Mouse (Mus musculus): ENCODE measurements around the gene Eef1g.

DNA sequence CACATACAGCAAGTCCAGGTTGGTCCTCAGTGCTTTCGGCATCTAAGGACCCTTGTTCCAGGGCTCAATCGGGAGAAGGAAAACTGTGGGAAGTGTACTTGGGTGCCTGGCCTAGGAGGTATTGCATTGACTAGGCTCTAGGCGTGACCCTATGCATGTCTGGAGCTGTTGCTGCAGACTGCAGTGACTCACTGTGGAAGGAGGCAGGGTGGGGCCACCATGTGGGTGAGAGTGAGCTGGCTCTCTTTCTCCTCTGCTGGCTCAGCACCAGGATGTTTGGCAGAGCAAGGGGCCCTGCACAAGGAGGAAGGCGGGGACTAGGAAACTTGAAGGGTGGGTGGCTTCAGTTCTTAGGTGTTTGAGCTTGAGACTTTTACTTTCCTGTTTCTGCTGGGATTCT lies 30.7 kb downstream of the Eef1g start:
- no peak for TF ChIP-seq POLR2A (IDR thresholded peaks at IDR 0.05; ENCODE audit: low read depth, low read length)
- TF ChIP-seq CTCF (IDR thresholded peaks at IDR 0.05; ENCODE audit: extremely low read depth, insufficient read depth, insufficient read length, insufficient replicate concordance): no peak
